Mouse (Mus musculus) kidney, postnatal 0 days (tissue): ENCODE data around the gene Caml. TPM values are rescaled to one million over a fixed set of nuclear protein-coding genes. Genes with fewer than 3 reads are reported as not detected.

Experiments
- ATAC-seq: fragments of 200-750 bp; cut with Nextera tagmentation; replicated peaks from 2 replicates; pipeline ENCODE4 v1.8.0; 2017; ENCODE audit warnings: low read depth, moderate number of reproducible peaks, moderate TSS enrichment, moderate library complexity; ENCODE audit not compliant: low FRiP score
- DNase-seq: peaks from one replicate; pipeline ENCODE4 v3.0.0-alpha.2; 2016; ENCODE audit warnings: low spot score
- H3K27ac ChIP-seq: fragments of 300-500 bp; sonication (generic); 2 replicates; pipeline ENCODE4 v1.5.1; 2014; ENCODE audit warnings: mild to moderate bottlenecking
- H3K27me3 ChIP-seq: fragments of 300-500 bp; sonication (generic); 2 replicates; pipeline ENCODE4 v1.6.1; 2014; ENCODE audit warnings: low read length, mixed read lengths; ENCODE audit not compliant: insufficient read depth
- H3K36me3 ChIP-seq: fragments of 300-500 bp; sonication (generic); 2 replicates; pipeline ENCODE4 v1.6.1; 2014; ENCODE audit warnings: low read length, mixed read lengths; ENCODE audit not compliant: insufficient read depth
- H3K4me1 ChIP-seq: fragments of 300-500 bp; sonication (generic); replicated peaks from 2 replicates; pipeline ENCODE4 v1.6.1; 2014; ENCODE audit warnings: antibody characterized with exemption, low read length, mixed read lengths; ENCODE audit not compliant: insufficient read depth
- H3K4me2 ChIP-seq: fragments of 300-500 bp; sonication (generic); 2 replicates; pipeline ENCODE4 v1.6.1; 2014; ENCODE audit warnings: mild to moderate bottlenecking, low read length, moderate library complexity, mixed read lengths
- H3K4me3 ChIP-seq: fragments of 300-500 bp; sonication (generic); replicated peaks from 2 replicates; pipeline ENCODE4 v1.5.1; 2014; ENCODE audit warnings: low read depth, low read length
- H3K9ac ChIP-seq: fragments of 300-500 bp; sonication (generic); 2 replicates; pipeline ENCODE4 v1.6.1; 2014; ENCODE audit warnings: low read depth, low read length
- H3K9me3 ChIP-seq: fragments of 300-500 bp; sonication (generic); replicated peaks from 2 replicates; pipeline ENCODE4 v1.6.1; 2016; ENCODE audit warnings: low read length, inconsistent platforms, mixed read lengths
- CTCF ChIP-seq: IDR thresholded peaks from 2 replicates; pipeline ENCODE4 v1.5.1; 2016; ENCODE audit warnings: antibody characterized with exemption, low read depth, mild to moderate bottlenecking, moderate library complexity
- WGBS: fragments of 180-500 bp; shearing (Covaris S2); extraction: QIAGEN DNeasy Blood & Tissue Kit; methylation state at CpG from one replicate; pipeline ENCODE4 v1.1.7; 2014; 5-methylcytosine and 5-hydroxymethylcytosine counted together
- polyA plus RNA-seq: library from polyadenylated mRNA; unstranded; fragments of >200 nt; fragmentation: Nextera tagmentation; extraction: Ambion mirVana; gene quantifications from 2 replicates; pipeline ENCODE4 v1.2.1, GENCODE M21; 2015

The Caml gene
- polyA plus RNA-seq, 1 experiment from 2014 or later: 50.6 TPM

DNA sequence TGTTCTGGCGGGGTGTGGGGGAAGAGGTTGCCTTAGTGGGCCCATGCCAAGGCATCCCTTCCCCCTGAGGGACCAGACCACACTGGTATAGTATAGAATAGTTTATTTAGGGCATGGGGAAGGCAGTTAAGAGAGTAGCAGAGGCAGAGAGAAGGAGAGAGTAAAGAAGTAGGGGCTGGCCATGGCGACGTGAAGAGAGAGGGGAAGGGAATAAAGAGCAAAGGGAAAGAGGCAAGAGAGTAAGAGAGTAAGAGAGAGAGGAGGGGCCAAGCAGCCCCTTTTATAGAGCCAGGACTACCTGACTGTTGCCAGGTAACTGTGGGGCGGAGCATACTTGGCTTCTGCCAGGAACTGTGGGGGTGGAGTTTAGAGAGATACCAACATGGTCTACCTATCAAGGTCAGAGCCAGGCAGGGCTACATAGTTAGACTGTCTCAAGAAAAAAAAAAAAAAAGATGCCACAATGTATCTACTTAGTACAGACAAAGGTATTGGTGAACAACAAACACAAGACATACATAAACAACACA, 30.8 kb upstream of the Caml start:
- H3K4me3 ChIP-seq: no peak overlapping the region
- TF ChIP-seq CTCF: no peak
- 77% methylated on average over 4 of the region's 4 CpGs for WGBS
- no peak for DNase-seq
- no peak overlapping the region for H3K4me2 ChIP-seq
- peaks cover 19% of the 10 kb centered on the region for H3K36me3 ChIP-seq
- no peak for ATAC-seq
- H3K27me3 ChIP-seq: no peaks in the 10 kb centered on the region
- H3K27ac ChIP-seq: no peak overlapping the region
- no peaks in the 10 kb centered on the region for H3K9me3 ChIP-seq
- H3K4me1 ChIP-seq: peaks cover 4% of the 10 kb centered on the region
- H3K9ac ChIP-seq: no peak overlapping the region

DNA sequence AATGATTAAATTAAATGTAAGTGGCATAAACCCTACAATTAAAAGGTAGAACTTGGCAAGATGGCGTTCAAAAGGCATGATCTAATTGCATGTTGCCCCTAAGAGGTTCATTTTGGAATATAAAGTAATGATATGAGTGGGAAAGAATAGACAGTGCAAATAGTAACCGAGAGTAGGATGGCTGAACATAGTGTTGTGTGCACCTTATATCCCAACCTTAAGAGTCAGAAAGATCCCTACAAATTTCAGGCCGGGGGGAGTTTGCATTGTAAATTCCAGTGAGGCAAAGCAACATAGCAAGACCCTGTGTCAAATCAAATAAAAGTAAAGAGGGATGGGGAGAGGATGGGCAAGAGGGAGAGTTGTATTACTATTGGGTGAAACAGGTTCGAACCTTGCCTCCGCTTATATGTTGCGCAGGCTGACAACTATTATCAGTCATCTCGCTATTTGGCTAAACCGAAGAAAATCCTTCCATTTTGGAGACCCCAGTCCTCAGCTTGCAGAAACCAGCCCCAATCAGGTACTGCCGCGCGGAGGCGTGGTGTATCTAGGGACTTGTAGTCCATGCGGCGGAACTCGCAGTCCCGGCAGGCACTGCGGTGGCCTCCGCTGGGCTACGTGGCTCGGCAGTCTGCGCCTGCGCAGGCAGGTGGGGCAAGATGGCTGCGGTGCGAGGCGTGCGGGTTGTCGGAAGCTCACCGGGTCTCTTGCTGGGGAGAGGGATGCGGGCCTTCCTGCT, 30.1 kb upstream of the Caml start:
- ATAC-seq: peak; percentile 96
- peak; percentile 45 for TF ChIP-seq CTCF
- 5% methylated on average over 29 of the region's 29 CpGs for WGBS
- 0 out of 2 replicates have a peak overlapping the region, but pooled peaks have one; percentile 37 for H3K27ac ChIP-seq
- DNase-seq: peak; percentile 97
- H3K9ac ChIP-seq: peak overlapping the region; percentile 88
- H3K4me1 ChIP-seq: peaks cover 4% of the 10 kb centered on the region
- no peaks in the 10 kb centered on the region for H3K9me3 ChIP-seq
- no peaks in the 10 kb centered on the region for H3K27me3 ChIP-seq
- peak overlapping the region; percentile 86 for H3K4me3 ChIP-seq
- H3K4me2 ChIP-seq: peak overlapping the region; percentile 73
- H3K36me3 ChIP-seq: peaks cover 20% of the 10 kb centered on the region

DNA sequence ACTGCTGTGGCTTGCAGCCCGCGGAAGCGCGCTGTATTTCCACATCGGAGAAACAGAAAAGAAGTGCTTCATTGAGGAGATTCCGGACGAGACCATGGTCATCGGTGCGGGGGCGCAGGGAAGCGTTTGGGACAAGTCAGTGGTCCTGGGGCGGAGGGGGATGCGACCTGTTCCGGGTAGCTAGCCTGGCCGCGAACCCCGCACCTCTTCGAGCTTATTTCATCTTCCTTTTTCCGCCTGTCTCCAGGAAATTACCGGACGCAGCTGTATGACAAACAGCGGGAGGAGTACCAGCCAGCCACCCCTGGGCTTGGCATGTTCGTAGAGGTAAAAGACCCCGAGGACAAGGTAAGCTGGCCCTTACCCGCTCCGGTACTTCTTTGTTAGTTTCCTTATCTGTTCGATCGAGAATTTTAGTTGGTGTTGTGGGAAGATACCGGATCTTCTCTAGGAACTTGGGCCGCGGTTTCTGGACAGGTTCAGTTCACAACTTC, 29.5 kb upstream of the Caml start:
- DNase-seq: peak; percentile 20
- peaks cover 24% of the 10 kb centered on the region for H3K36me3 ChIP-seq
- peak overlapping the region; percentile 73 for H3K4me2 ChIP-seq
- no peak for TF ChIP-seq CTCF
- H3K9ac ChIP-seq: peak overlapping the region; percentile 88
- H3K4me1 ChIP-seq: peaks cover 4% of the 10 kb centered on the region
- WGBS: under 1% methylated on average over 30 of the region's 31 CpGs
- no peaks in the 10 kb centered on the region for H3K9me3 ChIP-seq
- peak; percentile 37 for ATAC-seq
- 0 out of 2 replicates have a peak overlapping the region, but pooled peaks have one; percentile 37 for H3K27ac ChIP-seq
- peak overlapping the region; percentile 86 for H3K4me3 ChIP-seq
- no peaks in the 10 kb centered on the region for H3K27me3 ChIP-seq

DNA sequence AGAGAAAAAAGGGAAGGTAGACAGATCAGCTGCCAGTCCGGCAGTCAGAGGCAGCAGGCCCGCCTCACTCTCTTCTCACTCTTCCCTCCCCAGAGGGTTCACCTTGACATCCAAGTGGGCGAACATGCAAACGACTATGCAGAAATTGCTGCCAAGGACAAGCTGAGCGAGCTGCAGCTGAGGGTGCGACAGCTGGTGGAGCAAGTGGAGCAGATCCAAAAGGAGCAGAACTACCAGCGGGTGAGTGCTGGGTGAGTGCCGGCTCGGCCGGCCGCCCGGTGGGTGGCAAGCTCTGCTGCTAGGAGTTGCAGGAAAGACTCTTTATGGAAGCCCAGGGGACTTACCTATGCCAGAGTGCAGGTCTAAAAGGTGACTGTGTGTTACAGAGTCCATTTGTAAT, 27.4 kb upstream of the Caml start:
- Histone ChIP-seq H3K9me3 (no peaks in the 10 kb centered on the region), H3K36me3 (peaks cover 24% of the 10 kb centered on the region), H3K27ac (no peak overlapping the region), H3K27me3 (no peaks in the 10 kb centered on the region), H3K4me2 (no peak overlapping the region), H3K4me1 (peaks cover 4% of the 10 kb centered on the region), H3K4me3 (no peak overlapping the region), H3K9ac (no peak overlapping the region)
- DNase-seq (no peak), ATAC-seq (no peak)
- 92% methylated on average over 12 of the region's 12 CpGs for WGBS
- no peak for TF ChIP-seq CTCF

DNA sequence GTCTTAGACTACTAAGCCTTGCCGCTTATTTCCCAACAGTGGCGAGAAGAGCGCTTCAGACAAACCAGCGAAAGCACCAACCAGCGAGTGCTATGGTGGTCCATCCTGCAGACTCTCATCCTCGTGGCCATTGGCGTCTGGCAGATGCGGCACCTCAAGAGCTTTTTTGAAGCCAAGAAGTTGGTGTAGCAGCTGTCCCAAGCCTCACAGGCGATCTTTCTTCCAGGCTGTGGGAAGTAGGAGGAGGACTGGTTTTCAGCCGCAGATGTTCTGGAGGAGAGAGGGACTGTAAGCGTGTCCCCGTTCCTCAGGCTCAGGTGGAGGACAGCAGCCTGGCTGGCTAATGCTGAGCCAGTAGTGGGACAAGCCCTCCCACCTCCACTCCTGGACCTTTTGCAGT, 26.0 kb upstream of the Caml start:
- WGBS: 93% methylated on average over 12 of the region's 12 CpGs
- Histone ChIP-seq H3K9ac (no peak overlapping the region), H3K9me3 (no peaks in the 10 kb centered on the region), H3K36me3 (peaks cover 24% of the 10 kb centered on the region), H3K4me1 (peaks cover 4% of the 10 kb centered on the region), H3K27ac (no peak overlapping the region), H3K27me3 (no peaks in the 10 kb centered on the region), H3K4me3 (no peak overlapping the region), H3K4me2 (no peak overlapping the region)
- no peak for DNase-seq
- ATAC-seq: no peak
- TF ChIP-seq CTCF: no peak

DNA sequence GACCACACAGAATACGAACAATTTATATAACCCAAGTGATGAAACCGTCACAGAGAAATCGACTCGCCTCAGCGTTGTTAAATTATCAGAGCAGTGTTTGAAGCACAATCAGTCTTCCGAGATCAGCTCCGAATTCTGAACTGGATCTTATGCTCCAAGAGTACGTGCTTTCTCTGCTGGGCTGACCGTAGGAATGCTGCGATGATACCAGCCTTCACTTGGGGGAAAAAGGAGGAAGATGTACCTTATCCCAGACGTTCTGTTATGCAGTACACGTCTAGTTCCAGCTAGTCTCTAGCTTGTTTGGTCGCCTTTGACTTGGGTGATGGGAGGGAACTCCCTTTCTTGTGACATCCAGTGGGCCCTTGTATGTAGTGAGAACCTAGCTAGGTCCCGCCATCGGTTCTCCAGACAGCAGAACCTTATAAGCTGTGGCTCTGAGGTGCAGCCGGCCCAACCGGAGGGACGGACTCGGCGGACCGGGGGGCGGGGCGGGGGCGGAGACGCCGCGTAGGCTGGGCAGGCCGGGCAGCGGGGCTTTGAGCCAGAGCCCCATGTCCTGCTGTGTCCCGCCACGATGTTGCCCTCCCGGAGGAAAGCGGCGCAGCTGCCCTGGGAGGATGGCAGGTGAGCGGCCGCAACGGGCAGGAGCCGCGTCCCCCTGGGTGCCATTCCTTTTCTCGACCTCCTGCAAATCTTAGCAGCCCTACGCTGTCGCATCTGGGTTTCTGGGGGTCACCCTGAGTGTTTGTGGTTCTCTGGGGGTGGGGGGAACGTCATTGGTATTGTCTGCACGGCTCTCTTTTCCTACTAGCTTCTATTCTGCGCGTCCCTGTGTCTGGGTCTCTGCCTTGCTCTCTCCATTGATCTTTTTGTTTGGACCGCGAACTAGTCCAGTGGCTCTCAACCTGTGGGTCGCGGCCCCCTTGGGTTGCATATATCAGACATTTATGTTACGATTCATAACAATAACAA, 23.0 kb upstream of the Caml start, which contains the start of gene B4galt7:
TSS of gene B4galt7 (plus strand) at position 331 of the 975 bp plus-strand sequence.
- H3K36me3 ChIP-seq: peaks cover 30% of the 10 kb centered on the region

More for the DNA sequence above, 23.0 kb upstream of the Caml start, which contains the start of gene B4galt7:
- peak within 1 kb of the TSS; percentile 84 for H3K4me2 ChIP-seq
- peak; percentile 88 for ATAC-seq
- H3K4me3 ChIP-seq: peak within 1 kb of the TSS; percentile 93
- peak within 1 kb of the TSS; percentile 81 for H3K9ac ChIP-seq
- peak; percentile 82 for DNase-seq
- peak within 1 kb of the TSS; percentile 36; the same call in 1 of the 2 replicates for H3K27ac ChIP-seq
- TF ChIP-seq CTCF: no peak
- H3K27me3 ChIP-seq: no peaks in the 10 kb centered on the region
- 8% methylated on average over 47 of the region's 51 CpGs for WGBS
- H3K9me3 ChIP-seq: no peaks in the 10 kb centered on the region
- no peaks in the 10 kb centered on the region; the same call in 1 of the 2 replicates for H3K4me1 ChIP-seq
